Mouse (Mus musculus) ES-E14 (cell line): ENCODE measurements around the gene Mamld1.

Experiments
- CHD2 ChIP-seq: IDR thresholded peaks from 2 replicates; pipeline ENCODE4 v1.6.1; 2014; ENCODE audit warnings: mild to moderate bottlenecking, low read depth, low read length, inconsistent platforms
- HCFC1 ChIP-seq: IDR thresholded peaks from 2 replicates; pipeline ENCODE4 v1.6.1; 2012; ENCODE audit warnings: low read length, inconsistent platforms, borderline replicate concordance; ENCODE audit not compliant: insufficient read depth
- MAFK ChIP-seq: IDR thresholded peaks from 2 replicates; pipeline ENCODE4 v1.6.1; 2014; ENCODE audit warnings: mild to moderate bottlenecking, low read depth, low read length, inconsistent platforms; ENCODE audit not compliant: insufficient read depth
- ZNF384 ChIP-seq: IDR thresholded peaks from 2 replicates; pipeline ENCODE4 v1.6.1; 2012; ENCODE audit warnings: low read depth, low read length, inconsistent platforms

DNA sequence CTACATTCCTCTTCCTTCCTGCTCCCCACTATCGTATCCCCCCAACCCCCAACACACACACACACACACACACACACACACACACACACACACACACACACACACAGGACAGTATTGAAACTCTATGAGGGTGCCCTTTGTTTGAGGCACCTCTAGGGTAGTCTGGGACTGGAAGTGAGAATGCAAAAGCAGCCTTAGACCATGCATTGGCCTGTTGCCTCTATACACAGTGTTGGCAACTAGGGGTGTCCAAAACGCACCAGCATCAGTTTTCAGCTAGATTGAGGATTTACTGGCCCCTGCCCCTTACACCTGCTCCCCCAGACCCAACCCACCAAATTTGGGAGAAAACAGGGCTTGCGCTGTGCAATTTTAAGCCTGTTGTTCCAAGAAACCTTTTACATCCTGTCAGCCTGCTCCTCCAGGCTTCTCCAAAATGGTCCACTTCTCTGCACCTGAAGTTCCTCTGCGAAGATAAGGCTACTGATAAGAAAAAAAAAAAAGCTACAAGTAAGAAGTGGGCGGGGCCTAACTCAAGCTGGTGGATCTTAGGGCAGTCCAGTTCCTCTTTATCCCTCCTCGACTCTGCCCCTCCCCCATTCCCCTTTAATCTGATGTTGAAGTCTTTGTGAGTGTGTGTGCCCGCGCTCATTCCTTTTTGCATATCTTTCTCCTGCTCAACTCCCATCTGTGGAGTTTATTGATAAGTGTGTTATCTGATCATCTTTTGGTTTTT is 2.6 kb downstream of the Mamld1 start:
- TF ChIP-seq HCFC1 (no peak), CHD2 (no peak), MAFK (no peak), ZNF384 (no peak)
